Mouse (Mus musculus): ENCODE measurements around the gene Hk1.

The Hk1 gene

GRCm38 (mm10) chr10:62379808-62380207 is at the start of gene Hk1:
Gene Hk1 (minus strand): TSS chr10:62379908.
- no peak for DNase-seq (ENCODE audit: low read depth, low spot score)

- no peak for DNase-seq (ENCODE audit: low read depth, low spot score)
Measured at GRCm38 (mm10) chr10:62425081-62425871, 45.6 kb upstream of the Hk1 start.

GRCm38 (mm10) chr10:62422255-62422654 is 42.5 kb upstream of the Hk1 start, which contains the start of gene Hkdc1:
Gene Hkdc1 (minus strand): TSS chr10:62422491.
- DNase-seq (ENCODE audit: low read depth, low spot score), result no peak

- no peak for DNase-seq (ENCODE audit: low read depth, low spot score)
Measured at GRCm38 (mm10) chr10:62421127-62421526, 41.4 kb upstream of the Hk1 start.

GRCm38 (mm10) chr10:62420399-62420798 is 40.7 kb upstream of the Hk1 start:
- DNase-seq (ENCODE audit: low read depth, low spot score), result no peak

- DNase-seq (ENCODE audit: low read depth, low spot score), result no peak
Measured at GRCm38 (mm10) chr10:62419422-62419821, 39.7 kb upstream of the Hk1 start.

GRCm38 (mm10) chr10:62418831-62419356 is 39.2 kb upstream of the Hk1 start:
- no peak for DNase-seq (ENCODE audit: low read depth, low spot score)

- DNase-seq (ENCODE audit: low read depth, low spot score), result no peak
Measured at GRCm38 (mm10) chr10:62413606-62413982, 33.9 kb upstream of the Hk1 start.

- no peak for DNase-seq (ENCODE audit: low read depth, low spot score)
Measured at GRCm38 (mm10) chr10:62412906-62413605, 33.3 kb upstream of the Hk1 start.

- DNase-seq (ENCODE audit: low read depth, low spot score), result no peak
Measured at GRCm38 (mm10) chr10:62411431-62412410, 32.0 kb upstream of the Hk1 start.

- DNase-seq (ENCODE audit: low read depth, low spot score), result no peak
Measured at GRCm38 (mm10) chr10:62410943-62411342, 31.2 kb upstream of the Hk1 start.

GRCm38 (mm10) chr10:62404901-62405300 is 25.2 kb upstream of the Hk1 start:
- DNase-seq (ENCODE audit: low read depth, low spot score), result no peak

GRCm38 (mm10) chr10:62401641-62402111 is 22.0 kb upstream of the Hk1 start:
- DNase-seq (ENCODE audit: low read depth, low spot score), result no peak

GRCm38 (mm10) chr10:62383011-62383410 is 3.3 kb upstream of the Hk1 start:
- DNase-seq (ENCODE audit: low read depth, low spot score), result no peak

- no peak for DNase-seq (ENCODE audit: low read depth, low spot score)
Measured at GRCm38 (mm10) chr10:62380936-62381335, 1.2 kb upstream of the Hk1 start.

- DNase-seq (ENCODE audit: low read depth, low spot score), result no peak
Measured at GRCm38 (mm10) chr10:62358827-62359226, 20.9 kb downstream of the Hk1 start.

- no peak for DNase-seq (ENCODE audit: low read depth, low spot score)
Measured at GRCm38 (mm10) chr10:62356105-62356730, 23.5 kb downstream of the Hk1 start.

- DNase-seq (ENCODE audit: low read depth, low spot score), result no peak
Measured at GRCm38 (mm10) chr10:62345147-62345546, 34.6 kb downstream of the Hk1 start.

- no peak for DNase-seq (ENCODE audit: low read depth, low spot score)
Measured at GRCm38 (mm10) chr10:62344004-62344752, 35.5 kb downstream of the Hk1 start.

GRCm38 (mm10) chr10:62342512-62342911 is 37.2 kb downstream of the Hk1 start:
- DNase-seq (ENCODE audit: low read depth, low spot score), result no peak
